Mouse (Mus musculus) CH12.LX (cell line): Measurements from ENCODE around the gene Pdcd4. TPM values are rescaled to one million over a fixed set of nuclear protein-coding genes. Genes with fewer than 3 reads are reported as not detected.

Experiments used
- DNase-seq: peaks from one replicate; pipeline ENCODE4 v3.0.0-alpha.2; 2013; ENCODE audit errors: extremely low read depth
- H3K27ac ChIP-seq: 2 replicates; pipeline ENCODE4 v1.5.1; 2012; ENCODE audit warnings: low read depth, mild to moderate bottlenecking, control low read depth, moderate library complexity; ENCODE audit not compliant: insufficient read depth
- H3K27me3 ChIP-seq: replicated peaks from 2 replicates; pipeline ENCODE3; 2012; ENCODE audit warnings: inconsistent platforms
- H3K36me3 ChIP-seq, 2 experiments: replicated peaks in 1 of 2; 2 replicates each; pipeline versions ENCODE3 to v1.6.1; 2012; ENCODE audit warnings: inconsistent platforms in 1 of 2, low read length in 1 of 2, mild to moderate bottlenecking in 1 of 2, mixed read lengths in 1 of 2, moderate library complexity in 1 of 2; ENCODE audit not compliant: control insufficient read depth in 1 of 2, insufficient read depth in 1 of 2
- H3K4me1 ChIP-seq, 2 experiments: 2 replicates each; pipeline ENCODE4 v1.6.1; 2012; ENCODE audit warnings: inconsistent platforms in 1 of 2, moderate library complexity in 1 of 2; ENCODE audit not compliant: insufficient read depth in 2 of 2, control insufficient read depth in 1 of 2
- H3K4me2 ChIP-seq: 2 replicates; pipeline ENCODE4 v1.6.1; 2012; ENCODE audit warnings: low read depth, mild to moderate bottlenecking, control low read depth; ENCODE audit not compliant: poor library complexity, insufficient read depth, severe bottlenecking
- H3K4me3 ChIP-seq, 3 experiments: fragments of 150-350 bp in 1 of 3; sonication (generic) in 1 of 3; replicated peaks in 1 of 3; 2 replicates each; pipeline versions ENCODE3 to v1.5.1; 2011 to 2012; ENCODE audit warnings: low read depth in 2 of 3, low read length in 2 of 3, mild to moderate bottlenecking in 2 of 3, moderate library complexity in 2 of 3, control low read depth in 1 of 3, improper control_type of control experiment in 1 of 3, inconsistent platforms in 1 of 3, mixed read lengths in 1 of 3; ENCODE audit not compliant: poor library complexity in 1 of 3
- H3K79me2 ChIP-seq: replicated peaks from 2 replicates; pipeline ENCODE4 v1.6.1; 2012; ENCODE audit warnings: mild to moderate bottlenecking, moderate library complexity; ENCODE audit not compliant: control insufficient read depth, poor library complexity, insufficient read depth, severe bottlenecking; ENCODE audit errors: extremely low read depth
- H3K9ac ChIP-seq: 2 replicates; pipeline ENCODE4 v1.6.1; 2012; ENCODE audit warnings: low read depth, mild to moderate bottlenecking, control low read depth, moderate library complexity; ENCODE audit not compliant: insufficient read depth
- H3K9me3 ChIP-seq: replicated peaks from 2 replicates; pipeline ENCODE3; 2012; ENCODE audit warnings: low read length, inconsistent platforms, mixed read lengths
- BHLHE40 ChIP-seq: IDR thresholded peaks from 2 replicates; pipeline ENCODE4 v1.6.1; 2011; ENCODE audit warnings: mild to moderate bottlenecking, low read depth, low read length, improper control_type of control experiment
- CHD1 ChIP-seq: IDR thresholded peaks from 2 replicates; pipeline ENCODE4 v1.6.1; 2012; ENCODE audit warnings: low read depth, low read length, improper control_type of control experiment, inconsistent platforms
- CTCF ChIP-seq, 2 experiments: IDR thresholded peaks in 1 of 2; conservative IDR thresholded peaks in 1 of 2; 2 replicates each; pipeline ENCODE4 v1.5.1; 2011 to 2012; ENCODE audit warnings: low read depth in 2 of 2, low read length in 2 of 2, improper control_type of control experiment in 1 of 2, inconsistent platforms in 1 of 2, mild to moderate bottlenecking in 1 of 2, moderate library complexity in 1 of 2
- ELF1 ChIP-seq: IDR thresholded peaks from 2 replicates; pipeline ENCODE4 v1.6.1; 2014; ENCODE audit warnings: low read depth, mild to moderate bottlenecking, inconsistent platforms, low read length, improper control_type of control experiment
- EP300 ChIP-seq: IDR thresholded peaks from 2 replicates; pipeline ENCODE4 v1.6.1; 2011; ENCODE audit warnings: low read length, improper control_type of control experiment
- GABPA ChIP-seq: IDR thresholded peaks from 2 replicates; pipeline ENCODE4 v1.6.1; 2012; ENCODE audit warnings: low read depth, low read length, improper control_type of control experiment, inconsistent platforms; ENCODE audit not compliant: insufficient replicate concordance
- HCFC1 ChIP-seq: IDR thresholded peaks from 2 replicates; pipeline ENCODE4 v1.6.1; 2012; ENCODE audit warnings: low read depth, mild to moderate bottlenecking, inconsistent platforms, low read length, improper control_type of control experiment
- JUN ChIP-seq: IDR thresholded peaks from 2 replicates; pipeline ENCODE4 v1.6.1; 2011; ENCODE audit warnings: low read depth, mild to moderate bottlenecking, low read length, improper control_type of control experiment, moderate library complexity; ENCODE audit not compliant: insufficient read depth
- KAT2A ChIP-seq: IDR thresholded peaks from 2 replicates; pipeline ENCODE4 v1.6.1; 2012; ENCODE audit warnings: low read length, improper control_type of control experiment, inconsistent platforms; ENCODE audit not compliant: insufficient replicate concordance
- MAFK ChIP-seq: IDR thresholded peaks from 2 replicates; pipeline ENCODE4 v1.6.1; 2011; ENCODE audit warnings: low read length, improper control_type of control experiment; ENCODE audit not compliant: insufficient replicate concordance
- MAX ChIP-seq: IDR thresholded peaks from 2 replicates; pipeline ENCODE4 v1.6.1; 2011; ENCODE audit warnings: low read length, improper control_type of control experiment
- MAZ ChIP-seq: IDR thresholded peaks from 2 replicates; pipeline ENCODE4 v1.6.1; 2012; ENCODE audit warnings: low read depth, mild to moderate bottlenecking, inconsistent platforms, low read length, improper control_type of control experiment, moderate library complexity
- MXI1 ChIP-seq: IDR thresholded peaks from 2 replicates; pipeline ENCODE4 v1.6.1; 2011; ENCODE audit warnings: mild to moderate bottlenecking, low read depth, low read length, improper control_type of control experiment
- NELFE ChIP-seq: IDR thresholded peaks from 2 replicates; pipeline ENCODE4 v1.6.1; 2011; ENCODE audit warnings: low read depth, low read length, improper control_type of control experiment
- NRF1 ChIP-seq: IDR thresholded peaks from 2 replicates; pipeline ENCODE4 v1.6.1; 2014; ENCODE audit warnings: low read depth, mild to moderate bottlenecking, inconsistent platforms, low read length, improper control_type of control experiment, moderate library complexity
- PAX5 ChIP-seq: IDR thresholded peaks from 2 replicates; pipeline ENCODE4 v1.6.1; 2012; ENCODE audit warnings: low read length, inconsistent platforms, mixed read lengths
- POLR2A ChIP-seq: IDR thresholded peaks from 2 replicates; pipeline ENCODE4 v1.6.1; 2011; ENCODE audit warnings: low read depth, mild to moderate bottlenecking, improper control_type of control experiment, low read length
- POLR2AphosphoS2 ChIP-seq: IDR thresholded peaks from 2 replicates; pipeline ENCODE4 v1.6.1; 2011; ENCODE audit warnings: low read depth, low read length, improper control_type of control experiment
- RCOR1 ChIP-seq: conservative IDR thresholded peaks from 2 replicates; pipeline ENCODE4 v1.6.1; 2012; ENCODE audit warnings: low read depth, mild to moderate bottlenecking, inconsistent platforms, low read length, improper control_type of control experiment
- SIN3A ChIP-seq: IDR thresholded peaks from 2 replicates; pipeline ENCODE4 v1.6.1; 2012; ENCODE audit warnings: low read length, improper control_type of control experiment, inconsistent platforms
- SMC3 ChIP-seq: IDR thresholded peaks from 2 replicates; pipeline ENCODE4 v1.6.1; 2011; ENCODE audit warnings: low read depth, low read length, improper control_type of control experiment
- TCF12 ChIP-seq: IDR thresholded peaks from 2 replicates; pipeline ENCODE4 v1.6.1; 2014; ENCODE audit warnings: low read depth, mild to moderate bottlenecking, inconsistent platforms, low read length, improper control_type of control experiment
- USF1 ChIP-seq: IDR thresholded peaks from 2 replicates; pipeline ENCODE4 v1.6.1; 2014; ENCODE audit warnings: low read depth, mild to moderate bottlenecking, inconsistent platforms, low read length, improper control_type of control experiment
- USF2 ChIP-seq: conservative IDR thresholded peaks from 2 replicates; pipeline ENCODE4 v1.6.1; 2011; ENCODE audit warnings: low read depth, low read length, improper control_type of control experiment
- ZC3H11A ChIP-seq: IDR thresholded peaks from 2 replicates; pipeline ENCODE4 v1.6.1; 2012; ENCODE audit warnings: low read depth, mild to moderate bottlenecking, inconsistent platforms, low read length, improper control_type of control experiment
- ZKSCAN1 ChIP-seq: IDR thresholded peaks from 2 replicates; pipeline ENCODE4 v1.6.1; 2012; ENCODE audit warnings: low read depth, inconsistent platforms, low read length, improper control_type of control experiment, borderline replicate concordance
- ZMIZ1 ChIP-seq: IDR thresholded peaks from 2 replicates; pipeline ENCODE4 v1.6.1; 2012; ENCODE audit warnings: low read depth, mild to moderate bottlenecking, inconsistent platforms, low read length, improper control_type of control experiment
- dilution Hi-C: fragments of 300-500 bp; cut with MboI; formaldehyde crosslinking; loops from 2 replicates; pipeline ENCODE4 v1.14.3; 2020; ENCODE audit warnings: low sequenced_read_pairs; ENCODE audit not compliant: extremely low pct_unique_long_range_greater_than_20kb, extremely low pct_ligation_motif_present
- in situ Hi-C: fragments of 300-500 bp; cut with MboI; formaldehyde crosslinking; loops from 3 replicates; pipeline ENCODE4 v1.14.3; 2019; ENCODE audit warnings: low sequenced_read_pairs, low pct_ligation_motif_present, low pct_unique_long_range_greater_than_20kb, mixed read lengths
- polyA plus RNA-seq: library from polyadenylated mRNA; unstranded; fragments of >175 nt; gene quantifications from 2 replicates; pipeline ENCODE4 v1.2.1, GENCODE M21; 2012; ENCODE audit warnings: low read depth; ENCODE audit not compliant: insufficient read length
- total RNA-seq, 2 experiments: library from RNA; depleted of rRNA; stranded (reverse); fragments of 300-350 nt in 1 of 2; fragments of >200 nt in 1 of 2; gene quantifications; 2 replicates each; pipeline ENCODE4 v1.2.3; 2012 to 2014

Pdcd4 gene
- total and polyA plus RNA-seq, 3 experiments: 24.4 to 39.0 (median 26.3) TPM

DNA sequence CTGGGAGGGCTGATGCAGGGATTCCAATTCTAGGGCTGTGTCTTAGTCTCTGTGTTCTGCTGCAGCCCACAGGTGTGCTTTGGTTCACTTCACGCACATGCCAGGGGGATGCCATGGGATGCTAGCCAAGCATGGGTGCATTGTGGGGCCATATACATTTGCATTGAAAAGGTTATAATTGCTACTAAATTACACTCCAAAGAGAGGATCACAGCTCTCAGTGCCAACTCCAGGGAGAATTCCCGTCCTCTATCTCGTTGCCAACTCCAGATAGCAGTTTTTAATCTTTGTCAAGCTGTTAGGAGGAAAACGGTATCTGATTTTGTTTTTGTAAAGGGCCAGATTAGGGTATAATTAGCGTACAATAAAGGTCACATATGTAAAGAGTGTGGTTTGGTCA, 36.2 kb upstream of the Pdcd4 start:
- in situ Hi-C loops: no loop called here
- Histone ChIP-seq H3K4me2 (no peak overlapping the region), H3K9me3 (no peaks in the 10 kb centered on the region), H3K4me1 (peaks cover 13 to 24% of the 10 kb centered on the region in 2 experiments), H3K4me3 (no peak overlapping the region), H3K36me3 (peaks cover 0 to 5% of the 10 kb centered on the region in 2 experiments), H3K27me3 (no peaks in the 10 kb centered on the region), H3K27ac (no peak overlapping the region), H3K9ac (no peak overlapping the region), H3K79me2 (no peaks in the 10 kb centered on the region)
- dilution Hi-C loops: no loop called here
- no peak for DNase-seq
- no peak for TF ChIP-seq MXI1
- no peak for TF ChIP-seq MAX
- TF ChIP-seq TCF12: no peak
- no peak for TF ChIP-seq SMC3
- TF ChIP-seq NRF1: no peak
- TF ChIP-seq HCFC1: no peak
- no peak for TF ChIP-seq KAT2A
- no peak for TF ChIP-seq ZC3H11A
- TF ChIP-seq RCOR1: no peak
- no peak for TF ChIP-seq GABPA
- no peak for TF ChIP-seq POLR2AphosphoS2
- no peak for TF ChIP-seq USF2
- no peak for TF ChIP-seq USF1
- no peak for TF ChIP-seq CHD1
- no peak for TF ChIP-seq ZKSCAN1
- no peak for TF ChIP-seq POLR2A
- no peak for TF ChIP-seq JUN
- no peak for TF ChIP-seq ZMIZ1
- no peak for TF ChIP-seq ELF1

DNA sequence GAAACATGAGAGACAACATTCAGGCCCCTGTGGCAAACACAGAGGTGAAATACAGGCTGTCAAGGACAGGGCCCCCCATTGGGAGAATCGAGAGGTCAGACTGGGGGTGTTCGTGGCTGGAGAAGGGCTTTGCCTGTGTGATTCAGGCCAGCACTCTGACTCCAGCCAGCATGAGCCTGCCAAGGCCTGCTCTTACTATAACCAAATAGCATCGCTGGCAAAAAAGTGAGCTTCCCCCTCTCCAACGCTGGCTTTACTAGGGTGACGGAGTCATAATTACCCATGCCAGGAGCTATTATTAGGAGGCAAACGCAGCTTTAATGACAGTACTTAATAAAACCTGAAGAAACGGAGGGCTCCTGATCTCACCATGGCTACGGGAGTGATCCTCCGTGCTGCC, 35.2 kb upstream of the Pdcd4 start:
- no peak overlapping the region for H3K4me3 ChIP-seq
- H3K79me2 ChIP-seq: no peaks in the 10 kb centered on the region
- no peak overlapping the region for H3K4me2 ChIP-seq
- in situ Hi-C loops (no loop called here), dilution Hi-C loops (no loop called here)
- H3K27me3 ChIP-seq: no peaks in the 10 kb centered on the region
- no peak for TF ChIP-seq CTCF (conservative IDR thresholded peaks at IDR 0.05 in 1 of 2, IDR thresholded peaks at IDR 0.05 in 1 of 2; ENCODE audit: low read depth in 2 of 2, low read length in 2 of 2)
- no peak for TF ChIP-seq NELFE
- TF ChIP-seq USF1: no peak
- TF ChIP-seq POLR2AphosphoS2: no peak
- no peak for TF ChIP-seq RCOR1
- no peak for TF ChIP-seq POLR2A
- TF ChIP-seq SIN3A: no peak
- no peak for TF ChIP-seq GABPA
- no peak for TF ChIP-seq KAT2A
- no peak for TF ChIP-seq JUN
- no peak for TF ChIP-seq MAZ
- TF ChIP-seq EP300: no peak
- no peak for TF ChIP-seq PAX5
- no peak for TF ChIP-seq ZMIZ1
- no peak for TF ChIP-seq ELF1
- no peak for TF ChIP-seq BHLHE40
- no peak for TF ChIP-seq CHD1
- no peak for TF ChIP-seq MAFK
- TF ChIP-seq NRF1: no peak
- TF ChIP-seq MAX: no peak
- peaks cover 13 to 24% of the 10 kb centered on the region in 2 experiments for H3K4me1 ChIP-seq
- no peaks in the 10 kb centered on the region for H3K9me3 ChIP-seq
- H3K9ac ChIP-seq: no peak overlapping the region
- no peak for DNase-seq
- H3K36me3 ChIP-seq: peaks cover 0 to 5% of the 10 kb centered on the region in 2 experiments
- no peak overlapping the region for H3K27ac ChIP-seq
